Mouse (Mus musculus) c-Kit-negative CD71-positive TER-119-positive erythroid progenitor cells, embryonic 14.5 days (primary cell): ENCODE data around the gene Ak8.

Source experiments
- DNase-seq: peaks from one replicate; pipeline ENCODE4 v3.0.0-alpha.2; 2013; ENCODE audit warnings: low read depth, low spot score

Gene Ak8

GRCm38 (mm10) chr2:28794623-28795022 lies 94.7 kb downstream of the Ak8 start:
- DNase-seq = no peak

GRCm38 (mm10) chr2:28796298-28796697 lies 96.3 kb downstream of the Ak8 start:
- no peak for DNase-seq

- DNase-seq = no peak
Observed at GRCm38 (mm10) chr2:28797490-28798106, 97.6 kb downstream of the Ak8 start.

GRCm38 (mm10) chr2:28798390-28798789 lies 98.4 kb downstream of the Ak8 start:
- DNase-seq = no peak

- no peak for DNase-seq
Observed at GRCm38 (mm10) chr2:28799575-28799974, 99.6 kb downstream of the Ak8 start.

GRCm38 (mm10) chr2:28803406-28803805 lies 103.4 kb downstream of the Ak8 start:
- DNase-seq = no peak

- DNase-seq = no peak
Observed at GRCm38 (mm10) chr2:28808841-28809240, 108.9 kb downstream of the Ak8 start.

GRCm38 (mm10) chr2:28810260-28811013 lies 110.5 kb downstream of the Ak8 start:
- no peak for DNase-seq

- no peak for DNase-seq
Observed at GRCm38 (mm10) chr2:28818866-28819265, 118.9 kb downstream of the Ak8 start.

- DNase-seq = no peak
Observed at GRCm38 (mm10) chr2:28829265-28829664, 129.3 kb downstream of the Ak8 start.

GRCm38 (mm10) chr2:28836181-28836940 lies 136.4 kb downstream of the Ak8 start:
- no peak for DNase-seq

GRCm38 (mm10) chr2:28839501-28840221 lies 139.7 kb downstream of the Ak8 start:
- no peak for DNase-seq

- peak; percentile 92 for DNase-seq
Observed at GRCm38 (mm10) chr2:28840222-28840951, 140.4 kb downstream of the Ak8 start, which contains the start of the genes Gtf3c4 and Ddx31. TSS of gene Gtf3c4 (minus strand) at chr2:28840360. TSS of gene Ddx31 (plus strand) at chr2:28840406.

GRCm38 (mm10) chr2:28842042-28842441 lies 142.1 kb downstream of the Ak8 start:
- no peak for DNase-seq

GRCm38 (mm10) chr2:28848879-28849278 lies 148.9 kb downstream of the Ak8 start:
- no peak for DNase-seq

- DNase-seq = no peak
Observed at GRCm38 (mm10) chr2:28852594-28852993, 152.6 kb downstream of the Ak8 start.

- no peak for DNase-seq
Observed at GRCm38 (mm10) chr2:28855773-28856172, 155.8 kb downstream of the Ak8 start.

GRCm38 (mm10) chr2:28859303-28859702 lies 159.3 kb downstream of the Ak8 start:
- DNase-seq = no peak

GRCm38 (mm10) chr2:28860678-28861423 lies 160.9 kb downstream of the Ak8 start:
- no peak for DNase-seq
